Mouse (Mus musculus): ENCODE measurements around the gene Nr3c2. TPM values are rescaled to one million over a fixed set of nuclear protein-coding genes. Genes with fewer than 3 reads are reported as not detected.
A peak's percentile ranks its signal among the peaks of the same experiment; 100 is the strongest.

Gene Nr3c2
- polyA plus RNA-seq, 1 experiment: 7.6 TPM

DNA sequence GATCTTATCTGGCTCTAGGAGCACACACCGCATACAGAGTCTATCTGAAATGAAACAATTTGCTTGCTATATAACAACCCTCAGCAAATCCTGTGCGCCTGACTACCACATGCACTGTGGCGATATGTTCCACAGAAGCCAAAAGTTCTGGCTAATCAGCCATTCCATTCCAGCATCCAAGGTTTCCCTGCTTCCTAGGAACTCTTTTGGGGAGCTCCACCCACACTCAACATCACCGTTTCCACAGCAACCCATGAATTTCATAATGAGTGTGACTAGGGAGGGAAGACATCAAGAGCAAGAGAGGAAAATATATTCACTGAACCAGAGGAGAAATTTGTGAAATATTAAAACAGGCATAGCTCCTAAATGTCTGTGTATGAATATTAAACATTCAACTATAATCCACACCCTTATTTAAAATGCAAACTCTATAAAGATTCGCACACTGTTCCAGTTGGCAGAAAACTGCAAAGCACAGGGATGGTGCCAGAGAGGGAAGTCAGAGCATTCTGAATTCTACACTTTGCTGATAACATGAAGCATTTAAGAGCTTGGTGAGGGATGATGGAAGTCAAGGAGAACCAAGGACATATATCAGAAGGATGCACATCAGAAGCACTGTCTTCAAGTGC is 357.3 kb downstream of the Nr3c2 start:
- 95% methylated on average over 5 of the region's 5 CpGs for WGBS
- no peak overlapping the region for H3K27ac ChIP-seq (ENCODE audit: insufficient read depth, low read depth, low read length)

DNA sequence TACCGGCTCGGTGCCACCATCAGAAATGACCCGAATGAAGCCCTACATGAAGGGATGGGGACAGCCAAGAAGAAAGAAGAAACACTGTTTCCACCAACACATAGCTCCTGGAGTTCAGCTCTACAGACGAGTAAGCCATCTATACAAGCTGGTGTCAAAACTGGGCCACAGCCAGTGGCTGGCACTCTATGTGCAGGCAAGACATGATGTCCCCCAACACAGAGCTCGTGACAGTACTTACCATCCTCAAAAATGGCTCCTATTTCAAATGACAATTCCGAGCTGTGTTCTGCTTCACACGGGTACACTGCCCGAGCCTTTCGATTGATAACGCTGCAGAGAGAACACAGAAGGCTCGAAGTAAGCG is 357.8 kb downstream of the Nr3c2 start:
- H3K27me3 ChIP-seq (replicated peaks; ENCODE audit: control insufficient read depth, insufficient read depth, low read length): no peaks in the 10 kb centered on the region
- H3K36me3 ChIP-seq (ENCODE audit: control insufficient read depth, insufficient read depth, low read length): no peaks in the 10 kb centered on the region; the same call in 1 of the 2 replicates
- TF ChIP-seq POLR2A (IDR thresholded peaks at IDR 0.05; ENCODE audit: low read depth, low read length): no peak
- no peak for TF ChIP-seq CTCF (conservative IDR thresholded peaks at IDR 0.05; ENCODE audit: insufficient read depth, insufficient read length, low read depth, low read length)
- 96% methylated on average over 12 of the region's 12 CpGs for WGBS
- no peak for DNase-seq
- H3K4me3 ChIP-seq (ENCODE audit: insufficient read depth, low read depth, low read length): no peak overlapping the region
- 0 out of 2 replicates have a peak, but pooled peaks cover 3% of the 10 kb centered on the region for H3K4me1 ChIP-seq (ENCODE audit: control insufficient read depth, insufficient read depth, low read length)
- no peak overlapping the region for H3K27ac ChIP-seq (ENCODE audit: insufficient read depth, low read depth, low read length)

More for the DNA sequence above, 357.3 kb downstream of the Nr3c2 start:
- Histone ChIP-seq H3K4me3 (ENCODE audit: insufficient read depth, low read depth, low read length) (no peak overlapping the region), H3K36me3 (ENCODE audit: control insufficient read depth, insufficient read depth, low read length) (no peaks in the 10 kb centered on the region; the same call in 1 of the 2 replicates), H3K27me3 (replicated peaks; ENCODE audit: control insufficient read depth, insufficient read depth, low read length) (no peaks in the 10 kb centered on the region), H3K4me1 (ENCODE audit: control insufficient read depth, insufficient read depth, low read length) (0 out of 2 replicates have a peak, but pooled peaks cover 3% of the 10 kb centered on the region)
- TF ChIP-seq CTCF (conservative IDR thresholded peaks at IDR 0.05; ENCODE audit: insufficient read depth, insufficient read length, low read depth, low read length) (no peak), POLR2A (IDR thresholded peaks at IDR 0.05; ENCODE audit: low read depth, low read length) (no peak)
- DNase-seq: no peak

DNA sequence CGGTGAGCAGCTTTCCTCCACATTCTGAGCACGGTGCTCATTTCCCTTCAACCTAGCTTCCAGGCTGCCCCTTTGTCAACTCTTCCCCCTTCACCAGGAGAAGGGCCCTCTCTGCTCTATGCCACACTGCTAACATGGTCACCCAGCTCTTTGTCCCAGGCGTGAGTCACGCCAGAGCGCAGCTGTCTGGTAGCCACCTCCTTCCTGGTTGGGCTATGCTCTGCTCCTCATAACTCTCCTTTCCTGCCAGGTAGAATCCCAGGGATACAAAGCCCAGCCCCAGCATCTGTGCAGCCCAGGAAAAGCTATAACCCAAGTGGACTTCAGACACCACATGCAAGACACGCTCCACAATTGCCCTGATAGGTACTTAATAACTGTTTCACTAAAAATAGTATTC is 362.0 kb downstream of the Nr3c2 start:
- DNase-seq: no peak
- Histone ChIP-seq H3K27ac (ENCODE audit: insufficient read depth, low read depth, low read length) (no peak overlapping the region), H3K36me3 (ENCODE audit: control insufficient read depth, insufficient read depth, low read length) (no peaks in the 10 kb centered on the region; the same call in 1 of the 2 replicates), H3K27me3 (replicated peaks; ENCODE audit: control insufficient read depth, insufficient read depth, low read length) (no peaks in the 10 kb centered on the region), H3K4me3 (ENCODE audit: insufficient read depth, low read depth, low read length) (no peak overlapping the region), H3K4me1 (ENCODE audit: control insufficient read depth, insufficient read depth, low read length) (no peaks in the 10 kb centered on the region)
- TF ChIP-seq POLR2A (IDR thresholded peaks at IDR 0.05; ENCODE audit: low read depth, low read length): no peak
- TF ChIP-seq CTCF (conservative IDR thresholded peaks at IDR 0.05; ENCODE audit: insufficient read depth, insufficient read length, low read depth, low read length): no peak
- WGBS: 79% methylated on average over 6 of the region's 6 CpGs

DNA sequence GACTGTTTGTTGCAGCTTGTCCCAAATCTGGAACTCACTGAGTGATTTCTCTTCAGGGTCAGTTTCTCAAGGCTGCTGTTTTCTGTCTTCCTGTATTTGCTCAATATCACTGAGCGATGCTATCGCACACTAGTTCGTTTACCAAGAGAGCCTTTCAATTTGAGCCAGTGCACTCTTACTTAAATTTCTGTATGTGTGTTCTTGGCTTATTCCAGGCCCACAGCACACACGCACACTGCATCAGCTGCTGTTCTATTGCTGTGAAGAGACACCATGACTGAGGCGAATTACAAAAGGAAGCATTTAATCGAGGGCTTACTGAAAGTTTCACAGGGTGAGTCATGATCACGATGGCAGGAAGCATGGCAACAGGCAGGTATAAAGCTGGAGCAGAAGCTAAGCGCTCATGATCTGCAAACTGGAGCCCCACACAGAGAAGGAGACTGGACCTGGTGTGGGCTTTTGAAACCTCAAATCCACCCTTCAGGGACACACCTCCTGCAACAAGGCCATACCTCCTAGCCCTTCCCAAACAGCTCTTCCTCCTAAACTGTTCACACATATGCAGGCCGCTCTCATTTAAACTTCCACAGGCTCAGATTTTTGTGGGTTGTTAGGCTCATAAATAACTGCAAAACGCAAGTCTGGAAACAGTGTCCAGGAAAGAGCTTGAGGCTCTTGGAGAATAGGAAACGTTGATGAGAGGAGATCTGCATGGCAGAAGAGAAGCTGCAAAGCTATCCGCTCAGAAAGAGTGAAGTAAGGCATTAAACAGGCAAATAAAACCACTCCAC is 363.2 kb downstream of the Nr3c2 start:
- Histone ChIP-seq H3K4me1 (ENCODE audit: control insufficient read depth, insufficient read depth, low read length) (peaks cover under 1% of the 10 kb centered on the region), H3K36me3 (ENCODE audit: control insufficient read depth, insufficient read depth, low read length) (no peaks in the 10 kb centered on the region), H3K4me3 (ENCODE audit: insufficient read depth, low read depth, low read length) (no peak overlapping the region), H3K27me3 (replicated peaks; ENCODE audit: control insufficient read depth, insufficient read depth, low read length) (no peaks in the 10 kb centered on the region), H3K27ac (ENCODE audit: insufficient read depth, low read depth, low read length) (no peak overlapping the region)
- DNase-seq: no peak
- TF ChIP-seq CTCF (conservative IDR thresholded peaks at IDR 0.05; ENCODE audit: insufficient read depth, insufficient read length, low read depth, low read length): no peak
- no peak for TF ChIP-seq POLR2A (IDR thresholded peaks at IDR 0.05; ENCODE audit: low read depth, low read length)
- 78% methylated on average over 12 of the region's 12 CpGs for WGBS

DNA sequence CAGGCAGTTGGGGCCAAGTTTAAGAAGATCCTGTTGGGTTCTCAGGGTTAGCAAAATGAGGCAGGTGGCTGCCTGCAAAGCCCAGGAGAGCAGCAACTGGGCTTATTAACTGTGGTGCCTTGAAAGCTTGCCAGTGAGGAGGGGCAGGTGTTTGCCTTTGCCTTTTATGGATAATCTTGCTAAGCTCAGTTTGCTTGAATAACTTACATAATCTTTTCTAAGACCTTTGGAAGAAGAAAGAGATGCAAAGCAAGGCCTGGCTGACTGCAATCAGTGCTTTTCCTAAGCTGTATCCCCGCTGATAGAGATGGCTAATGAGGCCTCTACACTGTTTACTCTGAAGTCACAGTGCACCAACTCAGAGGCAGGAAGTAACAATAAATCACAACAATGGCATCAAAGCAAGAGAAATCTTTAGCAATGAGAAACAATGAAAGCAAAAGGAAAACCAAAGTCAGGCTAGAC is 368.7 kb downstream of the Nr3c2 start:
- H3K27ac ChIP-seq (ENCODE audit: insufficient read depth, low read depth, low read length): peak overlapping the region; percentile 57
- no peak overlapping the region for H3K4me3 ChIP-seq (ENCODE audit: insufficient read depth, low read depth, low read length)
- 15% methylated on average over 1 of the region's 1 CpGs for WGBS
- peak; percentile 88 for DNase-seq
- no peaks in the 10 kb centered on the region; the same call in 1 of the 2 replicates for H3K36me3 ChIP-seq (ENCODE audit: control insufficient read depth, insufficient read depth, low read length)
- H3K4me1 ChIP-seq (ENCODE audit: control insufficient read depth, insufficient read depth, low read length): peaks cover 8% of the 10 kb centered on the region
- no peaks in the 10 kb centered on the region for H3K27me3 ChIP-seq (replicated peaks; ENCODE audit: control insufficient read depth, insufficient read depth, low read length)
- TF ChIP-seq CTCF (conservative IDR thresholded peaks at IDR 0.05; ENCODE audit: insufficient read depth, insufficient read length, low read depth, low read length) (no peak), POLR2A (IDR thresholded peaks at IDR 0.05; ENCODE audit: low read depth, low read length) (no peak)

DNA sequence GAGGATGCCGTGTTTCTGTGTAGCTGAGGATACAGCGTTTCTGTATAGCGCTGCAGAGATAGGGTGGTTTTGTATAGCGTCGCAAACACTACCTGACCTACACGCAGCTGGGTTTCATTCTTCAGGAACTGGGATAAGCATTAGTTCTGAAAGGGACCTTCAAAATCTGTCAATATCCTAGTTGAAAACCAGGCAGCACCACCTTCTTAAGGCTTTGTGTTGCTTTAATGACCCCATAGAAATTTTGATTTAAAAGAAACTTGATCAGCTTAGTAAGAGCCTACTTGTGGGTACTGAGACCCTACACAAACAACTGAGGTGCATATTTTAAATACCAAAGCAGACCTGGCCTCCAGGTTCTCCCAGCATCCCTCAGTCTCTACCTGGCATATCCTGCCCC is 372.9 kb downstream of the Nr3c2 start:
- Histone ChIP-seq H3K36me3 (ENCODE audit: control insufficient read depth, insufficient read depth, low read length) (no peaks in the 10 kb centered on the region; the same call in 1 of the 2 replicates), H3K27me3 (replicated peaks; ENCODE audit: control insufficient read depth, insufficient read depth, low read length) (no peaks in the 10 kb centered on the region), H3K27ac (ENCODE audit: insufficient read depth, low read depth, low read length) (no peak overlapping the region), H3K4me1 (ENCODE audit: control insufficient read depth, insufficient read depth, low read length) (peaks cover 8% of the 10 kb centered on the region), H3K4me3 (ENCODE audit: insufficient read depth, low read depth, low read length) (no peak overlapping the region)
- no peak for DNase-seq
- TF ChIP-seq POLR2A (IDR thresholded peaks at IDR 0.05; ENCODE audit: low read depth, low read length) (no peak), CTCF (conservative IDR thresholded peaks at IDR 0.05; ENCODE audit: insufficient read depth, insufficient read length, low read depth, low read length) (no peak)
- 96% methylated on average over 6 of the region's 6 CpGs for WGBS

DNA sequence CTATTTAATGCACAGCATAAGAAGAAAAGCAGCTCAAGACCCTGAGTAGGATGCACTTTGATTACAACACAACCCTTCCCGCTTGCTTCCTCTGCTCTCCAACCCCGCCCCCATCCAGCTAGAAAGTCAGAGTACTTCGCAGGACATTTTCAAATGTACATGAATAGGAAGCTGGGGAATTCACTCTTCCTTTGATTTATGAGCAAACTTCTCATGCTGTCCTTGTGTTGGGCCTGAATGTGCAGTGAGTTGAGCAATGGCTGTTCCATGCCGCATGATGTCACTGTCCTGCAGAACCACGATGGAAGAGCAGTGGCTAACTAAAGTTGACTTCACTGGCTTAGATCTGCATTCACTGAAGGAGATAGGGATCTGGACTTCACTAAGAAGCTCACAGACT is 376.3 kb downstream of the Nr3c2 start:
- Histone ChIP-seq H3K4me3 (ENCODE audit: insufficient read depth, low read depth, low read length) (no peak overlapping the region), H3K4me1 (ENCODE audit: control insufficient read depth, insufficient read depth, low read length) (no peaks in the 10 kb centered on the region), H3K36me3 (ENCODE audit: control insufficient read depth, insufficient read depth, low read length) (no peaks in the 10 kb centered on the region), H3K27ac (ENCODE audit: insufficient read depth, low read depth, low read length) (no peak overlapping the region), H3K27me3 (replicated peaks; ENCODE audit: control insufficient read depth, insufficient read depth, low read length) (no peaks in the 10 kb centered on the region)
- WGBS: 76% methylated on average over 5 of the region's 5 CpGs
- no peak for TF ChIP-seq POLR2A (IDR thresholded peaks at IDR 0.05; ENCODE audit: low read depth, low read length)
- no peak for TF ChIP-seq CTCF (conservative IDR thresholded peaks at IDR 0.05; ENCODE audit: insufficient read depth, insufficient read length, low read depth, low read length)
- DNase-seq: no peak

Measured in kidney, adult 2 months (tissue).